Mouse (Mus musculus): ENCODE data around the gene Lonrf2. TPM values are rescaled to one million over a fixed set of nuclear protein-coding genes. Genes with fewer than 3 reads are reported as not detected.

Lonrf2 gene
- polyA plus RNA-seq, 1 experiment from 2014 or later, result 5.4 TPM

- no peak overlapping the region for H3K9ac ChIP-seq (ENCODE audit: low read length)
- whole genome bisulfite sequencing, result 78% methylated on average over 2 of the region's 2 CpGs
- H3K27me3 ChIP-seq (ENCODE audit: control insufficient read depth, insufficient read depth, low read length), result no peaks in the 10 kb centered on the region
- H3K36me3 ChIP-seq (ENCODE audit: control insufficient read depth, insufficient read depth, low read length), result no peaks in the 10 kb centered on the region
- no peaks in the 10 kb centered on the region for H3K4me1 ChIP-seq (ENCODE audit: control insufficient read depth, insufficient read depth, low read length)
- no peaks in the 10 kb centered on the region for H3K9me3 ChIP-seq (ENCODE audit: control insufficient read depth, low read length)
- H3K4me2 ChIP-seq (ENCODE audit: low read depth), result no peak overlapping the region
- DNase-seq (ENCODE audit: low spot score) (no peak), ATAC-seq (ENCODE audit: insufficient read depth, low FRiP score, low TSS enrichment) (no peak)
- no peak overlapping the region for H3K27ac ChIP-seq (ENCODE audit: low read depth, low read length)
- no peak overlapping the region for H3K4me3 ChIP-seq (ENCODE audit: low read depth, low read length)
Observed at GRCm38 (mm10) chr1:38824926-38825325, 11.6 kb downstream of the Lonrf2 start.

DNA sequence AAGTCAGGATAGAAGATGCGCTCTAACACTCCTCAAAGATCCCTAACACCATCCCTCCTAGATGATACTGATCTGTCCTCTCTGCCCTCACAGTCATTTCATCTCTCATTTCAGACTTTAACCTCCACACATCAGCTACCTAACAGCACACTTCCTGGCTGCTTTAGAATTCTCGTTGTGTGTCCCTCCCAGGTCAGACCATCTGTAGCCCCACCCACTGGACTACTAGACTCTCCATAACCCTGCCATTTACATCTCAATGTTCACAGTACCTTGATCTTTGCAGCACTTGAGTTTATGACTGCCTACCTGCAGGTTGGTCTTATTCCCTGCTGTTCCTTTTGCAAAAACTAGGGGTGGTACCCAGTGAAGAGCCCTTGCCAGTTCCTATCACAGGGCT lies 12.7 kb downstream of the Lonrf2 start:
- no peak overlapping the region for H3K27ac ChIP-seq (ENCODE audit: low read depth, low read length)
- H3K9ac ChIP-seq (ENCODE audit: low read length), result no peak overlapping the region
- H3K4me3 ChIP-seq (ENCODE audit: low read depth, low read length), result no peak overlapping the region
- H3K9me3 ChIP-seq (ENCODE audit: control insufficient read depth, low read length), result no peaks in the 10 kb centered on the region
- no peaks in the 10 kb centered on the region for H3K4me1 ChIP-seq (ENCODE audit: control insufficient read depth, insufficient read depth, low read length)
- ATAC-seq (ENCODE audit: insufficient read depth, low FRiP score, low TSS enrichment) (no peak), DNase-seq (ENCODE audit: low spot score) (no peak)
- no peaks in the 10 kb centered on the region for H3K36me3 ChIP-seq (ENCODE audit: control insufficient read depth, insufficient read depth, low read length)
- no peaks in the 10 kb centered on the region for H3K27me3 ChIP-seq (ENCODE audit: control insufficient read depth, insufficient read depth, low read length)
- WGBS, result 65% methylated on average over 2 of the region's 2 CpGs
- no peak overlapping the region for H3K4me2 ChIP-seq (ENCODE audit: low read depth)

DNA sequence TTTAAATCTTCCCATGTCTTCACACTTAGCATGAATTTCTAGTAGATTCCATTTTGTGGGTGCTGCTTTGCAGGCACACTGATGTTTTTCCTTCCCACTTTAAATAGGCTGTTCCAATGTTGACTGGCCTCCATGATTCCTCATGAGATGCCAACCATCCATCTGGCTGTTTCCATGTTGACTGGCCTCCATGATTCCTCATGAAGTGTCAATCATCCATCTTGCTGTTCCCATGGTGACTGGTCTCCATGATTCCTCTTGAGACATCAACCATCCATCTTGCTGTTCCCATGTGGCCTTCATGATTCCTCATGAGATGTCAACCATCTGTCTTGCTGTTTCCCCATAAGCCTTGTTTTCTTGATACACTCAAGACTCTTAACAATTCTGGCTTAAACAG lies 16.8 kb downstream of the Lonrf2 start:
- no peak for ATAC-seq (ENCODE audit: insufficient read depth, low FRiP score, low TSS enrichment)
- no peak overlapping the region for H3K27ac ChIP-seq (ENCODE audit: low read depth, low read length)
- H3K4me3 ChIP-seq (ENCODE audit: low read depth, low read length), result no peak overlapping the region
- no peaks in the 10 kb centered on the region for H3K4me1 ChIP-seq (ENCODE audit: control insufficient read depth, insufficient read depth, low read length)
- H3K36me3 ChIP-seq (ENCODE audit: control insufficient read depth, insufficient read depth, low read length), result no peaks in the 10 kb centered on the region
- H3K27me3 ChIP-seq (ENCODE audit: control insufficient read depth, insufficient read depth, low read length), result no peaks in the 10 kb centered on the region
- no peak for DNase-seq (ENCODE audit: low spot score)
- H3K4me2 ChIP-seq (ENCODE audit: low read depth), result no peak overlapping the region
- H3K9me3 ChIP-seq (ENCODE audit: control insufficient read depth, low read length), result no peaks in the 10 kb centered on the region
- no peak overlapping the region for H3K9ac ChIP-seq (ENCODE audit: low read length)

DNA sequence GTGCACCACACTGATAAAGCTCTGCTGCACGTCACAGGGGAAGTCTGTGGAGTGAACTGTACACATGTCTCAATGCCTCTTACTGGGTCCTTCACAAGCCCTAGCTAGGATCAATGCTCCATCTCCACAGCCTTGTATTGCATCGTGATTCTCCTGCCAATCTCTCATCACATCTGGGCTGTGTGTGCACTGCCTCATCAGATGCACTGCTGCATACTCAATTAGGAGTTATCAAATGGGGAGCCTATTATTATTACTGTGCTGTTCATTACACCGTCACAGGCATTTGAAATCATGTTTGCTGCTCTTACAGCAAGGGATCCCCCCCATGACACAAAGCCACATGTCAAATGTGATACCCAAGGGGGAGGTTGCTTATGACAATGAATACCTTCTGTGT lies 18.8 kb downstream of the Lonrf2 start:
- DNase-seq (ENCODE audit: low spot score) (no peak), ATAC-seq (ENCODE audit: insufficient read depth, low FRiP score, low TSS enrichment) (no peak)
- H3K36me3 ChIP-seq (ENCODE audit: control insufficient read depth, insufficient read depth, low read length), result no peaks in the 10 kb centered on the region
- WGBS, result 77% methylated on average over 3 of the region's 3 CpGs
- no peaks in the 10 kb centered on the region for H3K9me3 ChIP-seq (ENCODE audit: control insufficient read depth, low read length)
- H3K4me3 ChIP-seq (ENCODE audit: low read depth, low read length), result no peak overlapping the region
- no peaks in the 10 kb centered on the region for H3K27me3 ChIP-seq (ENCODE audit: control insufficient read depth, insufficient read depth, low read length)
- no peak overlapping the region for H3K4me2 ChIP-seq (ENCODE audit: low read depth)
- no peak overlapping the region for H3K9ac ChIP-seq (ENCODE audit: low read length)
- H3K4me1 ChIP-seq (ENCODE audit: control insufficient read depth, insufficient read depth, low read length), result no peaks in the 10 kb centered on the region
- H3K27ac ChIP-seq (ENCODE audit: low read depth, low read length), result no peak overlapping the region

DNA sequence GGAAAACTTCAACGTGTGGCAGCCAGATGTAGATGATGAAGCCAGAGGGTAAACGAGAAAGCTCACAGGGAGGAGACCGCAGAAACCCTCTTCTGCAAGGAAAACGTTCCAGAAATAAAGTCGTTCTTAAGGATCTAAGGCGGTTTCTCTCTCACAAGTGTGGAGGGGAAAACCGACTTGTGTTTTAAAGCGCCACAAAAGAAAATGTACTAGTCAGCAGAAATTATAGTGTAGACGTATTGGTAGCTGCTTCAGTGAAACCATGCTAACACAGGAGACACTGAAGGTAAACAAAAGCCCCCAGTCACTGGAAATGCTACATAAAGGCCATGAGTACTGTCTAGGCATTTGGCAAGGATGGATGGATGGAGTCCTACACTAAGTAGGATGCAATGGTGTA lies 19.2 kb downstream of the Lonrf2 start:
- H3K4me2 ChIP-seq (ENCODE audit: low read depth), result no peak overlapping the region
- no peak overlapping the region for H3K4me3 ChIP-seq (ENCODE audit: low read depth, low read length)
- no peaks in the 10 kb centered on the region for H3K4me1 ChIP-seq (ENCODE audit: control insufficient read depth, insufficient read depth, low read length)
- DNase-seq (ENCODE audit: low spot score) (no peak), ATAC-seq (ENCODE audit: insufficient read depth, low FRiP score, low TSS enrichment) (no peak)
- H3K27ac ChIP-seq (ENCODE audit: low read depth, low read length), result no peak overlapping the region
- H3K27me3 ChIP-seq (ENCODE audit: control insufficient read depth, insufficient read depth, low read length), result no peaks in the 10 kb centered on the region
- H3K36me3 ChIP-seq (ENCODE audit: control insufficient read depth, insufficient read depth, low read length), result no peaks in the 10 kb centered on the region
- H3K9ac ChIP-seq (ENCODE audit: low read length), result no peak overlapping the region
- 71% methylated on average over 9 of the region's 9 CpGs for WGBS
- no peaks in the 10 kb centered on the region for H3K9me3 ChIP-seq (ENCODE audit: control insufficient read depth, low read length)

GRCm38 (mm10) chr1:38816306-38816705 lies 20.2 kb downstream of the Lonrf2 start:
- Histone ChIP-seq H3K27me3 (ENCODE audit: control insufficient read depth, insufficient read depth, low read length) (no peaks in the 10 kb centered on the region), H3K4me3 (ENCODE audit: low read depth, low read length) (no peak overlapping the region), H3K36me3 (ENCODE audit: control insufficient read depth, insufficient read depth, low read length) (no peaks in the 10 kb centered on the region), H3K4me2 (ENCODE audit: low read depth) (no peak overlapping the region), H3K9me3 (ENCODE audit: control insufficient read depth, low read length) (no peaks in the 10 kb centered on the region), H3K27ac (ENCODE audit: low read depth, low read length) (no peak overlapping the region), H3K4me1 (ENCODE audit: control insufficient read depth, insufficient read depth, low read length) (no peaks in the 10 kb centered on the region), H3K9ac (ENCODE audit: low read length) (no peak overlapping the region)
- WGBS, result 64% methylated on average over 4 of the region's 4 CpGs
- ATAC-seq (ENCODE audit: insufficient read depth, low FRiP score, low TSS enrichment) (no peak), DNase-seq (ENCODE audit: low spot score) (no peak)

- H3K4me3 ChIP-seq (ENCODE audit: low read depth, low read length), result no peak overlapping the region
- 97% methylated on average over 4 of the region's 4 CpGs for WGBS
- no peaks in the 10 kb centered on the region for H3K4me1 ChIP-seq (ENCODE audit: control insufficient read depth, insufficient read depth, low read length)
- no peak for DNase-seq (ENCODE audit: low spot score)
- H3K36me3 ChIP-seq (ENCODE audit: control insufficient read depth, insufficient read depth, low read length), result peaks cover 5% of the 10 kb centered on the region; the same call in 1 of the 2 replicates
- no peaks in the 10 kb centered on the region for H3K27me3 ChIP-seq (ENCODE audit: control insufficient read depth, insufficient read depth, low read length)
- no peak overlapping the region for H3K4me2 ChIP-seq (ENCODE audit: low read depth)
- H3K9ac ChIP-seq (ENCODE audit: low read length), result no peak overlapping the region
- no peaks in the 10 kb centered on the region for H3K9me3 ChIP-seq (ENCODE audit: control insufficient read depth, low read length)
- ATAC-seq (ENCODE audit: insufficient read depth, low FRiP score, low TSS enrichment), result no peak
- no peak overlapping the region for H3K27ac ChIP-seq (ENCODE audit: low read depth, low read length)
Observed at GRCm38 (mm10) chr1:38807121-38807520, 29.4 kb downstream of the Lonrf2 start.

DNA sequence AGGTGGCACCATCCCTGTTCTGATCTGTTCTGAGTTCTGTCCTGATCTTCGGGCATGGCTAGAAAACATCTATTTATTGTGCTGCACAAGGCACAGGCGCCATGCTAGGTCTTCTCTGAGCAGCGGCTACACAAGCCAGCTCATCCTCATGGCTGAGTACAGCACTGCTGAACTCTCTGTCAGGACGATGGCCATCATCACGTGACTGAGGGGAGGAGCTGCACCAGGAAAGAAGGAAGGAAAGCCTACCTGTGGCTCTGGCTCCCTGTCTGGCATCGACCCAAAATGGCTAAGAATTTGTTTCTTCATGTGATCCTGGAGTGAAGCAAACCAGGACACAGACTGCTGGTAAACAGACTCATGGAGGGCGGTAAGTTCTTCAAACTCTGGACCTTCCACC lies 36.1 kb downstream of the Lonrf2 start:
- H3K9me3 ChIP-seq (ENCODE audit: control insufficient read depth, low read length), result no peaks in the 10 kb centered on the region
- no peak for DNase-seq (ENCODE audit: low spot score)
- no peak overlapping the region for H3K4me3 ChIP-seq (ENCODE audit: low read depth, low read length)
- H3K36me3 ChIP-seq (ENCODE audit: control insufficient read depth, insufficient read depth, low read length), result peaks cover 3% of the 10 kb centered on the region
- no peak overlapping the region for H3K27ac ChIP-seq (ENCODE audit: low read depth, low read length)
- H3K27me3 ChIP-seq (ENCODE audit: control insufficient read depth, insufficient read depth, low read length), result no peaks in the 10 kb centered on the region
- no peak overlapping the region for H3K9ac ChIP-seq (ENCODE audit: low read length)
- WGBS, result 77% methylated on average over 7 of the region's 7 CpGs
- H3K4me2 ChIP-seq (ENCODE audit: low read depth), result no peak overlapping the region
- 0 out of 2 replicates have a peak, but pooled peaks cover 2% of the 10 kb centered on the region for H3K4me1 ChIP-seq (ENCODE audit: control insufficient read depth, insufficient read depth, low read length)
- ATAC-seq (ENCODE audit: insufficient read depth, low FRiP score, low TSS enrichment), result no peak

- Histone ChIP-seq H3K36me3 (ENCODE audit: control insufficient read depth, insufficient read depth, low read length) (peaks cover 3% of the 10 kb centered on the region), H3K4me2 (ENCODE audit: low read depth) (no peak overlapping the region), H3K4me3 (ENCODE audit: low read depth, low read length) (no peak overlapping the region), H3K27ac (ENCODE audit: low read depth, low read length) (no peak overlapping the region), H3K4me1 (ENCODE audit: control insufficient read depth, insufficient read depth, low read length) (0 out of 2 replicates have a peak, but pooled peaks cover 2% of the 10 kb centered on the region), H3K9ac (ENCODE audit: low read length) (no peak overlapping the region), H3K9me3 (ENCODE audit: control insufficient read depth, low read length) (no peaks in the 10 kb centered on the region), H3K27me3 (ENCODE audit: control insufficient read depth, insufficient read depth, low read length) (no peaks in the 10 kb centered on the region)
- 45% methylated on average over 3 of the region's 3 CpGs for WGBS
- no peak for ATAC-seq (ENCODE audit: insufficient read depth, low FRiP score, low TSS enrichment)
- no peak for DNase-seq (ENCODE audit: low spot score)
Observed at GRCm38 (mm10) chr1:38799304-38799703, 37.2 kb downstream of the Lonrf2 start.
